ENCODE assay signal across 8 mouse cellular contexts in the genomic region with DNA sequence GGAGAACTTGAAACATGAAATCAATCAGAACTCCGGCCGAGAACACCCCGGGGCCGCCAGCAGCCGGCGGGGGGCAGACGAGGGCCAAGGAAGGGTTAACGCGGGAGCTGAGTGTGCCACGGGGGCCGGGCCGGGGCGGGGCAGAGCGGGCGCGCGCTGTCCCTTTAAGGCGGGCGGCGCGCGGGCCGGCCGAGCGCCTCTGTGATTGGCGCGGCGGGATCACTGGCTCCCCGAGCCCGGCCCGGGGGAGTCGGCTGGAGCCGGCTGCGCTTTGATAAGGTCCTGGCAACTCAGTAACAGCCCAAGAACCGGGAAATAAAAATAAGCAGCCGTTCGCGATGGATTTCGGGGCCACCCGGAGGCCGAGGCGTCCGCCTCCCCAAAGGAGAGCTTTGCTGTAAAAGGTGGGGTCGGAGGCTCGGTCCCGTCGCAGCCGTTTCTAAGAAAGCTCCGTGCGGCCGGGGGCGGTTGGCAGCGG. TPM values are rescaled to one million over a fixed set of nuclear protein-coding genes. Genes with fewer than 3 reads are reported as not detected.
A peak's percentile ranks its signal among the peaks of the same experiment; 100 is the strongest.
DNase-seq lines count a peak whose midpoint lies in the region; ATAC-seq and TF ChIP-seq lines count a peak whose summit lies in the region.

A gene (plus strand): TSS at position 192 of the 478 bp plus-strand sequence.

- ATAC-seq in granulocyte monocyte progenitor cell, adult 5-6 weeks (replicated peaks; ENCODE audit: poor library complexity, severe bottlenecking): peak; percentile 84
- ATAC-seq in intestine, postnatal 0 days: peak; percentile 96
- peak; percentile 89 for ATAC-seq in midbrain, embryonic 11.5 days (ENCODE audit: low FRiP score)
- ATAC-seq in erythroid progenitor cell, adult 5-6 weeks (replicated peaks; ENCODE audit: low FRiP score, poor library complexity, severe bottlenecking): no peak

- WGBS in intestine, postnatal 0 days: under 1% methylated on average over 51 of the region's 53 CpGs
- under 1% methylated on average over 53 of the region's 53 CpGs for WGBS in midbrain, embryonic 11.5 days
- WGBS in small intestine, adult 2 months: under 1% methylated on average over 51 of the region's 53 CpGs

- 0 out of 2 replicates have a peak, but pooled peaks cover 4% of the 10 kb centered on the region for H3K36me3 ChIP-seq in intestine, postnatal 0 days (ENCODE audit: control insufficient read depth, insufficient read depth)
- no peaks in the 10 kb centered on the region for H3K36me3 ChIP-seq in midbrain, embryonic 11.5 days (ENCODE audit: control insufficient read depth, insufficient read depth, low read length)
- peaks cover 8% of the 10 kb centered on the region; the same call in 1 of the 2 replicates for H3K36me3 ChIP-seq in small intestine, adult 2 months (ENCODE audit: control insufficient read depth, insufficient read depth, low read length)

- H3K27me3 ChIP-seq in intestine, postnatal 0 days (replicated peaks; ENCODE audit: control insufficient read depth, insufficient read depth, low read length): no peaks in the 10 kb centered on the region
- no peaks in the 10 kb centered on the region for H3K27me3 ChIP-seq in midbrain, embryonic 11.5 days (ENCODE audit: control insufficient read depth, insufficient read depth, low read length)
- H3K27me3 ChIP-seq in small intestine, adult 2 months (ENCODE audit: control insufficient read depth, insufficient read depth, low read length): no peaks in the 10 kb centered on the region

- peak; percentile 95 for DNase-seq in adrenal gland, postnatal 25 days
- DNase-seq in embryo, embryonic 9.5 days (ENCODE audit: extremely low spot score): peak; percentile 95
- DNase-seq in left cerebral cortex, postnatal 4 days: peak; percentile 92
- peak; percentile 99 for DNase-seq in midbrain, embryonic 11.5 days (ENCODE audit: low spot score, missing footprints)

- H3K9ac ChIP-seq in intestine, postnatal 0 days (ENCODE audit: low read depth, low read length): peak within 1 kb of the TSS; percentile 83
- H3K9ac ChIP-seq in midbrain, embryonic 11.5 days (ENCODE audit: low read length): peak within 1 kb of the TSS; percentile 97

- TF ChIP-seq CTCF in intestine, postnatal 0 days (IDR thresholded peaks at IDR 0.05; ENCODE audit: low read depth): peak; percentile 47
- no peak for TF ChIP-seq CTCF in small intestine, adult 2 months (IDR thresholded peaks at IDR 0.05; ENCODE audit: extremely low read depth, insufficient read length, insufficient replicate concordance, low read depth, low read length)

- no peaks in the 10 kb centered on the region; the same call in 1 of the 2 replicates for H3K4me1 ChIP-seq in intestine, postnatal 0 days (replicated peaks; ENCODE audit: control insufficient read depth, insufficient read depth, low read length)
- peaks cover 42% of the 10 kb centered on the region for H3K4me1 ChIP-seq in midbrain, embryonic 11.5 days (ENCODE audit: control insufficient read depth, insufficient read depth, low read length)
- H3K4me1 ChIP-seq in small intestine, adult 2 months (ENCODE audit: control insufficient read depth, insufficient read depth, insufficient read length, low read length): peaks cover 5% of the 10 kb centered on the region; the same call in 1 of the 2 replicates

- peak within 1 kb of the TSS; percentile 98 for H3K27ac ChIP-seq in intestine, postnatal 0 days (ENCODE audit: low read depth, low read length)
- peak within 1 kb of the TSS; percentile 100 for H3K27ac ChIP-seq in midbrain, embryonic 11.5 days (ENCODE audit: low read depth, low read length)
- H3K27ac ChIP-seq in small intestine, adult 2 months (ENCODE audit: insufficient read depth, low read depth, low read length): peak within 1 kb of the TSS; percentile 82

- intact Hi-C loops in left cerebral cortex, postnatal 4 days (cut with DNase I): loop anchor here (2.0 to 5.0 kb wide), 2 partner anchors 257 to 471 kb away; no protein-coding TSS in a partner anchor

- peak within 1 kb of the TSS; percentile 91 for H3K4me2 ChIP-seq in intestine, postnatal 0 days (replicated peaks; ENCODE audit: low read depth)
- H3K4me2 ChIP-seq in midbrain, embryonic 11.5 days: peak within 1 kb of the TSS; percentile 82

- no peak; the same call in 1 of the 2 replicates for TF ChIP-seq POLR2A in small intestine, adult 2 months (IDR thresholded peaks at IDR 0.05; ENCODE audit: low read depth, low read length)

- no peaks in the 10 kb centered on the region for H3K9me3 ChIP-seq in intestine, postnatal 0 days (ENCODE audit: control insufficient read depth)
- no peaks in the 10 kb centered on the region; the same call in 1 of the 2 replicates for H3K9me3 ChIP-seq in midbrain, embryonic 11.5 days (ENCODE audit: control insufficient read depth, low read length)

- peak within 1 kb of the TSS; percentile 83 for H3K4me3 ChIP-seq in intestine, postnatal 0 days (ENCODE audit: low read depth, low read length)
- peak within 1 kb of the TSS; percentile 93 for H3K4me3 ChIP-seq in midbrain, embryonic 11.5 days (ENCODE audit: low read depth, low read length)
- H3K4me3 ChIP-seq in small intestine, adult 2 months (ENCODE audit: low read depth, low read length): peak within 1 kb of the TSS; percentile 76

RNA-seq across cellular contexts. Expression of the gene that starts here (rescaled TPM):
- total RNA-seq in adrenal gland, postnatal 25 days (2021): 42.0 and 43.5 TPM in 2 replicates
- 1.1 and 1.7 TPM in 2 replicates for total RNA-seq in granulocyte monocyte progenitor cell, adult 5-6 weeks (2014; fragmentation: Nextera tagmentation)
- total RNA-seq in granulocyte monocyte progenitor cell, adult 5-6 weeks (2017): 0.34 and 0.67 TPM in 2 replicates
- polyA plus RNA-seq in intestine, postnatal 0 days (2015; fragmentation: Nextera tagmentation; extraction: Ambion mirVana): 3.1 and 3.8 TPM in 2 replicates
- 10 to 100 TPM; 31.1 to 35.9 TPM for total RNA-seq in left cerebral cortex, postnatal 4 days (2021)
- 20.8 and 23.1 TPM in 2 replicates for polyA plus RNA-seq in midbrain, embryonic 11.5 days (2014; fragmentation: Nextera tagmentation; extraction: Ambion mirVana)
- 12.0 and 48.5 TPM in 2 replicates for polyA plus RNA-seq in small intestine, adult 2 months (2012; rRNA removed)
- total RNA-seq in erythroid progenitor cell, adult 5-6 weeks (2015; ENCODE audit: low replicate concordance): 0.72 and 2.9 TPM in 2 replicates
- total RNA-seq in erythroid progenitor cell, adult 5-6 weeks (2017; ENCODE audit: low replicate concordance): 0.77 TPM in 1 of 2 replicates, not detected in the other

Comparison
In these comparisons a context has a peak if more than half of its experiments do, and no peak if none do; other contexts are left out.
1. RNA of the gene that starts here (total RNA-seq): 42.0 to 43.5 TPM in adrenal gland, postnatal 25 days and 31.1 to 35.9 TPM in left cerebral cortex, postnatal 4 days; 0.72 to 2.9 TPM in erythroid progenitor cell, adult 5-6 weeks and 0.34 to 1.7 TPM in granulocyte monocyte progenitor cell, adult 5-6 weeks; every median in the first group is over 4 times any median in the second.
2. Peak in every context shown above with its lines, with median percentiles within 50 percentile points of each other: DNase-seq, H3K27ac ChIP-seq and H3K4me3 ChIP-seq.